Comparison of ENCODE assay signal across 8 mouse cellular contexts in the genomic region with DNA sequence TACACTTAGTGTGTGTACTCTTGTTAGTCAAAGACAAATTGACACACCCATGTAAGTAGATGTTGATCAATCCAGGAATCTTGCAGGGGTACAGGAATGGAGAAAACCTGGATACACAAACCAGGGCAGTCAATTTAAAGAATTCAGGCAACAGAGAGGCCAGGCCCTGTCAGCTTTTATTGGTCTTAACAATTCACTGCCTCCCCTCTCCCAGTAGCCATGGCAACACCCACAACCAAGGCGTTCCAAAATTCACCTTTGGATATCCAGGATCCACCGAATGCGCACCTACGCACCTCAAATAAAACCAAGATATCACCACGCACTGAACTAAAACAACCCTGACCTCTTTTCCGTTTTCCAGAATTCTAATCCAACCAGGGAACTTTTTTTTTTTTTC. TPM values are rescaled to one million over a fixed set of nuclear protein-coding genes. Genes with fewer than 3 reads are reported as not detected.
DNase-seq lines count a peak whose midpoint lies in the region; ATAC-seq and TF ChIP-seq lines count a peak whose summit lies in the region.

No protein-coding gene starts in this region.

- no peak for TF ChIP-seq CTCF in heart, adult 2 months (IDR thresholded peaks at IDR 0.05)

- intact Hi-C loops in heart, adult 2 months (cut with DNase I) = loop anchor here (2.0 to 10.0 kb wide), 3 partner anchors 28 to 388 kb away; a partner anchor contains a TSS

- H3K4me3 ChIP-seq in heart, adult 2 months = peak overlapping the region; percentile 78
- H3K4me3 ChIP-seq in embryonic facial prominence, embryonic 15.5 days (replicated peaks) = peak overlapping the region; percentile 68
- peak overlapping the region; percentile 62 for H3K4me3 ChIP-seq in kidney, embryonic 15.5 days (replicated peaks)
- peak overlapping the region; percentile 72 for H3K4me3 ChIP-seq in midbrain, embryonic 10.5 days

- no peak for TF ChIP-seq EP300 in heart, adult 2 months (IDR thresholded peaks at IDR 0.05; ENCODE audit: insufficient read depth, low read depth, low read length)

- peak overlapping the region; percentile 86 for H3K4me2 ChIP-seq in embryonic facial prominence, embryonic 15.5 days (replicated peaks)
- H3K4me2 ChIP-seq in kidney, embryonic 15.5 days = peak overlapping the region; percentile 90

- no peaks in the 10 kb centered on the region; the same call in 1 of the 2 replicates for H3K4me1 ChIP-seq in heart, adult 2 months (ENCODE audit: control insufficient read depth, insufficient read depth, low read length)
- peaks cover 7% of the 10 kb centered on the region for H3K4me1 ChIP-seq in embryonic facial prominence, embryonic 15.5 days
- peaks cover 23% of the 10 kb centered on the region for H3K4me1 ChIP-seq in kidney, embryonic 15.5 days
- H3K4me1 ChIP-seq in midbrain, embryonic 10.5 days = peaks cover 22% of the 10 kb centered on the region

- H3K79me2 ChIP-seq in heart, adult 2 months (replicated peaks; ENCODE audit: control insufficient read depth, insufficient read depth, low read length) = no peaks in the 10 kb centered on the region

- H3K27ac ChIP-seq in heart, adult 2 months = peak overlapping the region; percentile 98
- H3K27ac ChIP-seq in embryonic facial prominence, embryonic 15.5 days (replicated peaks) = peak overlapping the region; percentile 100
- H3K27ac ChIP-seq in kidney, embryonic 15.5 days = peak overlapping the region; percentile 99
- H3K27ac ChIP-seq in midbrain, embryonic 10.5 days (replicated peaks) = peak overlapping the region; percentile 97

- WGBS in heart, adult 2 months = 9% methylated on average over 6 of the region's 6 CpGs
- 15% methylated on average over 6 of the region's 6 CpGs for WGBS in embryonic facial prominence, embryonic 15.5 days
- 3% methylated on average over 6 of the region's 6 CpGs for WGBS in kidney, embryonic 15.5 days
- WGBS in midbrain, embryonic 10.5 days = 14% methylated on average over 6 of the region's 6 CpGs

- H3K9ac ChIP-seq in heart, adult 2 months (ENCODE audit: low read depth, low read length) = no peak overlapping the region
- H3K9ac ChIP-seq in embryonic facial prominence, embryonic 15.5 days = peak overlapping the region; percentile 71; the same call in 1 of the 2 replicates
- H3K9ac ChIP-seq in kidney, embryonic 15.5 days = peak overlapping the region; percentile 76

- H3K36me3 ChIP-seq in heart, adult 2 months (ENCODE audit: control insufficient read depth, insufficient read depth, low read length) = no peaks in the 10 kb centered on the region
- H3K36me3 ChIP-seq in embryonic facial prominence, embryonic 15.5 days = no peaks in the 10 kb centered on the region
- H3K36me3 ChIP-seq in kidney, embryonic 15.5 days = no peaks in the 10 kb centered on the region
- no peaks in the 10 kb centered on the region for H3K36me3 ChIP-seq in midbrain, embryonic 10.5 days

- no peaks in the 10 kb centered on the region for H3K27me3 ChIP-seq in heart, adult 2 months (ENCODE audit: control insufficient read depth, insufficient read depth, low read length)
- no peaks in the 10 kb centered on the region for H3K27me3 ChIP-seq in embryonic facial prominence, embryonic 15.5 days
- H3K27me3 ChIP-seq in kidney, embryonic 15.5 days = no peaks in the 10 kb centered on the region
- no peaks in the 10 kb centered on the region for H3K27me3 ChIP-seq in midbrain, embryonic 10.5 days (ENCODE audit: low read depth, poor library complexity, severe bottlenecking)

- DNase-seq in heart, adult 2 months = no peak
- DNase-seq in heart, adult 9 months (ENCODE audit: low spot score in 2 of 2) = no peak
- peak; percentile 62 for DNase-seq in NIH3T3 (ENCODE audit: low read depth)
- peak; percentile 55 for DNase-seq in midbrain, embryonic 10.5 days (ENCODE audit: low spot score)
- no peak for DNase-seq in thymus, postnatal 4 days
- no peak for DNase-seq in ovary, postnatal 14 days (ENCODE audit: low spot score)

- ATAC-seq in embryonic facial prominence, embryonic 15.5 days (ENCODE audit: insufficient number of reproducible peaks, low FRiP score, low TSS enrichment, low read depth) = no peak
- no peak for ATAC-seq in kidney, embryonic 15.5 days (replicated peaks; ENCODE audit: low FRiP score)

- no peaks in the 10 kb centered on the region for H3K9me3 ChIP-seq in embryonic facial prominence, embryonic 15.5 days (replicated peaks)
- no peaks in the 10 kb centered on the region for H3K9me3 ChIP-seq in kidney, embryonic 15.5 days (replicated peaks)
- H3K9me3 ChIP-seq in midbrain, embryonic 10.5 days (replicated peaks) = 0 out of 2 replicates have a peak, but pooled peaks cover 4% of the 10 kb centered on the region

- TF ChIP-seq POLR2A in heart, adult 2 months (IDR thresholded peaks at IDR 0.05; ENCODE audit: insufficient read depth, low read depth, low read length) = no peak

RNA-seq across cellular contexts. Expression of a gene that starts 12.9 kb away (rescaled TPM):
- total RNA-seq in heart, adult 2 months (2021) = 100 to 1,000 TPM; 224 to 240 TPM
- polyA plus RNA-seq in heart, adult 2 months (2012; rRNA removed) = 99.2 and 105 TPM in 2 replicates
- 1,372 and 1,471 TPM in 2 replicates for polyA plus RNA-seq in embryonic facial prominence, embryonic 15.5 days (2015; fragmentation: Nextera tagmentation; extraction: Ambion mirVana)
- 1,314 and 1,392 TPM in 2 replicates for polyA plus RNA-seq in kidney, embryonic 15.5 days (2015; fragmentation: Nextera tagmentation; extraction: Ambion mirVana)
- 1,473 and 1,491 TPM in 2 replicates for polyA plus RNA-seq in midbrain, embryonic 10.5 days (2016; fragmentation: Nextera tagmentation; extraction: Ambion mirVana)

RNA-seq across cellular contexts. Expression of a gene that starts 26.9 kb away (rescaled TPM):
- total RNA-seq in heart, adult 2 months (2021) = 10 to 100 TPM in 1 of 2 experiments, 1 to 10 TPM in 1; 7.9 to 11.0 TPM
- 5.1 and 6.9 TPM in 2 replicates for polyA plus RNA-seq in heart, adult 2 months (2012; rRNA removed)
- polyA plus RNA-seq in embryonic facial prominence, embryonic 15.5 days (2015; fragmentation: Nextera tagmentation; extraction: Ambion mirVana) = 14.1 TPM in 2 replicates
- polyA plus RNA-seq in kidney, embryonic 15.5 days (2015; fragmentation: Nextera tagmentation; extraction: Ambion mirVana) = 18.4 and 18.9 TPM in 2 replicates
- polyA plus RNA-seq in midbrain, embryonic 10.5 days (2016; fragmentation: Nextera tagmentation; extraction: Ambion mirVana) = 14.1 and 15.1 TPM in 2 replicates

Comparison
In these comparisons a context has a peak if more than half of its experiments do, and no peak if none do; other contexts are left out.
1. DNase-seq: peak in NIH3T3 (single experiment) and midbrain, embryonic 10.5 days (single experiment); none in heart, adult 2 months (0 of 2), heart, adult 9 months (0 of 2), thymus, postnatal 4 days (single experiment) and ovary, postnatal 14 days (single experiment).
2. RNA of a gene that starts 12.9 kb away (polyA plus RNA-seq): 1,473 to 1,491 TPM in midbrain, embryonic 10.5 days, 1,372 to 1,471 TPM in embryonic facial prominence, embryonic 15.5 days and 1,314 to 1,392 TPM in kidney, embryonic 15.5 days; 99.2 to 105 TPM in heart, adult 2 months; every median in the first group is over 10 times any median in the second.
3. Peak in every context shown above with its lines, with median percentiles within 50 percentile points of each other: H3K27ac ChIP-seq and H3K4me3 ChIP-seq.